Mouse (Mus musculus) ES-Bruce4 (cell line): ENCODE results near the gene Zswim4. TPM values are rescaled to one million over a fixed set of nuclear protein-coding genes. Genes with fewer than 3 reads are reported as not detected.

ENCODE experiments used
- H3K27ac ChIP-seq: 2 replicates; pipeline ENCODE4 v1.5.1; 2012; ENCODE audit warnings: low read length, inconsistent platforms; ENCODE audit not compliant: insufficient read depth
- H3K27me3 ChIP-seq: 2 replicates; pipeline ENCODE4 v1.6.1; 2012; ENCODE audit warnings: mild to moderate bottlenecking, low read length, inconsistent platforms; ENCODE audit not compliant: control insufficient read depth, poor library complexity, insufficient read depth, severe bottlenecking
- H3K36me3 ChIP-seq: 2 replicates; pipeline ENCODE4 v1.6.1; 2012; ENCODE audit warnings: inconsistent platforms, mild to moderate bottlenecking, low read length, moderate library complexity; ENCODE audit not compliant: control insufficient read depth, poor library complexity, insufficient read depth, severe bottlenecking
- H3K4me1 ChIP-seq: one replicate; pipeline ENCODE4 v1.8.1; 2011; ENCODE audit warnings: low read length; ENCODE audit not compliant: control insufficient read depth, insufficient read depth
- H3K4me3 ChIP-seq: 2 replicates; pipeline ENCODE4 v1.5.1; 2011; ENCODE audit warnings: low read depth, mild to moderate bottlenecking, low read length
- H3K9ac ChIP-seq: 2 replicates; pipeline ENCODE4 v1.6.1; 2012; ENCODE audit warnings: low read depth, mild to moderate bottlenecking, inconsistent platforms; ENCODE audit not compliant: poor library complexity, severe bottlenecking
- H3K9me3 ChIP-seq: replicated peaks from 2 replicates; pipeline ENCODE4 v1.6.1; 2012; ENCODE audit warnings: mild to moderate bottlenecking, low read length, inconsistent platforms; ENCODE audit not compliant: control insufficient read depth, poor library complexity, insufficient read depth, severe bottlenecking
- CTCF ChIP-seq: IDR thresholded peaks from one replicate; pipeline ENCODE4 v1.8.1; 2011; ENCODE audit warnings: low read depth, low read length
- EP300 ChIP-seq: IDR thresholded peaks from 2 replicates; pipeline ENCODE4 v1.6.1; 2011; ENCODE audit warnings: low read depth, low read length; ENCODE audit not compliant: insufficient read depth
- POLR2A ChIP-seq: IDR thresholded peaks from one replicate; pipeline ENCODE4 v1.8.1; 2011; ENCODE audit warnings: low read length; ENCODE audit not compliant: insufficient read depth
- polyA plus RNA-seq: library from polyadenylated mRNA; stranded (reverse); fragments of >200 nt; gene quantifications from 2 replicates; pipeline ENCODE4 v1.2.4, GENCODE M21; 2011; ENCODE audit warnings: low read depth; ENCODE audit not compliant: missing spikeins, insufficient read depth, insufficient read length

The Zswim4 gene
- polyA plus RNA-seq, 1 experiment, result 14.8 TPM

GRCm38 (mm10) chr8:84203975-84204772 is 32.7 kb downstream of the Zswim4 start:
- Histone ChIP-seq H3K27me3 (no peaks in the 10 kb centered on the region), H3K36me3 (peaks cover 11% of the 10 kb centered on the region), H3K27ac (peak overlapping the region; percentile 26), H3K4me3 (peak overlapping the region; percentile 64), H3K4me1 (no peaks in the 10 kb centered on the region), H3K9ac (peak overlapping the region; percentile 96), H3K9me3 (no peaks in the 10 kb centered on the region)
- TF ChIP-seq EP300, result no peak
- no peak for TF ChIP-seq CTCF
- TF ChIP-seq POLR2A, result no peak

DNA sequence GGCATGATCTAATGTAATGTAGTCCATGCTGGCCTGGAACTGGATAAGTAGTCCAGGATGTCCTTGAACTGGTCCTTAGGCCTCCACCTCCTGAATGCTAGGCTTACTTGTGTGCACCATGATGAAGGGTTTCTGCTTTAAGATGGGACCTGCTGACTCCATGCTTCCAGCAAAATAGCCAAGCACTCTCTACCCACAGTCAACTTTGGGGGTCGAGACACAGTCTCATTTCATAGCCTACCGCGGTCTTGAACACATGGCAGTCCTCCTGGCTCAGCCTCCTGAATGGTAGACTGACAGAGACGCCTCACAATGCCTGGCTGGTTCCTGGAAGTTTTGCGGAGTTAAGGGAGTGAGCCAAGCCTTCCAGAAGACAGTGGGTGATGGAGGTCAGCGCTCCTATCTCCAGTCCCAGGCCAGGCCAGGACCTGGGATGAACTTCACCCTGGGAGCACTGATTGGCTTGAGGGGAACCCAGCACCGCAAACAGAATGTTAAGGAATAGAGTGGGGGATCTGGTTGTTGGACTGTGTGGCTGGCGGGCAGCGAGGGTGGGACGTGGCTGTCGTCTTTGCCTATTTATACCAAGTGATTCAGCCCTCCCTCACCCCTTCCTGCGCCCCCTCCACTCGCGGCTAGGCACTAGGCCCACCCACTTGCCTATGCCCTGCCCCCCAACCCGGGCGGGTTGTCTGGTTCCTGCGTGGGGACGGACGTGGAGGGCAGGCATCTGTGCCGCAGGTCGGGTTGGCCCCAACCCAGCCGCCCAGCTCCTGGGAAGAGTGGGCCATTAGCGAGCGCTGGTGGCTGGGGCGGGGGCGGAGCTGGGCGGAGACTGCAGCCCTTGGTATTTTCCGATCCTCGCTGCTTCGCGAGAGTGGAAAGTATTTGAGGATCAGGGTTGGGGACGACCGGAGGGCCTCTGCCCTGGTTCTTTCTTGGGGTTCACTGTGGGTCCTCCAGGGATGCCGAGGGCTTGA is 33.6 kb downstream of the Zswim4 start:
- H3K27me3 ChIP-seq, result no peaks in the 10 kb centered on the region
- peak overlapping the region; percentile 26 for H3K27ac ChIP-seq
- H3K4me3 ChIP-seq, result peak overlapping the region; percentile 64
- no peaks in the 10 kb centered on the region for H3K9me3 ChIP-seq
- no peaks in the 10 kb centered on the region for H3K4me1 ChIP-seq
- H3K36me3 ChIP-seq, result peaks cover 3% of the 10 kb centered on the region; the same call in 1 of the 2 replicates
- TF ChIP-seq EP300 (no peak), CTCF (no peak), POLR2A (no peak)
- H3K9ac ChIP-seq, result peak overlapping the region; percentile 96

DNA sequence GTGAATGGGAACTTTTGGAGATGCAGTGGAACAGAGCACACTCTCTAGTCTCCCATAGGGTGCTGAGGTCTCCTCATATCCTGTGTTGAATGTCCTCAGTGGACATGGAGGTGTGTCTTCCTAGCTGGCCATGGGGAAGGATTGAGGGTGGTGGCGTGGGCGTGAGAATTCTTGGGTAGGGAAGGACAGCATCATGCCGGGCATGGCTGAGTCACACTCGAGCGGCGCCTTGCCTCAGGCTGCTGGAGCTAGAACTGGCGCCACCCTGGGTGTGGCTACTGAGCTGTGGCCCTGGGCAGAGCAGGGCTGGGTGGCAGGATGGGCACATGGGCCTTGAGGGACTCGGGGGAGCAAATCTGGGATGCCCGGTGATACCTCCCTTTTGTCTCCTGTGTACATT is 34.4 kb downstream of the Zswim4 start:
- H3K36me3 ChIP-seq, result peaks cover 3% of the 10 kb centered on the region; the same call in 1 of the 2 replicates
- no peak for TF ChIP-seq EP300
- no peak for TF ChIP-seq CTCF
- TF ChIP-seq POLR2A, result no peak
- H3K27me3 ChIP-seq, result no peaks in the 10 kb centered on the region
- H3K9me3 ChIP-seq, result no peaks in the 10 kb centered on the region
- H3K4me3 ChIP-seq, result peak overlapping the region; percentile 94
- no peak overlapping the region for H3K27ac ChIP-seq
- H3K9ac ChIP-seq, result peak overlapping the region; percentile 96
- no peaks in the 10 kb centered on the region for H3K4me1 ChIP-seq

DNA sequence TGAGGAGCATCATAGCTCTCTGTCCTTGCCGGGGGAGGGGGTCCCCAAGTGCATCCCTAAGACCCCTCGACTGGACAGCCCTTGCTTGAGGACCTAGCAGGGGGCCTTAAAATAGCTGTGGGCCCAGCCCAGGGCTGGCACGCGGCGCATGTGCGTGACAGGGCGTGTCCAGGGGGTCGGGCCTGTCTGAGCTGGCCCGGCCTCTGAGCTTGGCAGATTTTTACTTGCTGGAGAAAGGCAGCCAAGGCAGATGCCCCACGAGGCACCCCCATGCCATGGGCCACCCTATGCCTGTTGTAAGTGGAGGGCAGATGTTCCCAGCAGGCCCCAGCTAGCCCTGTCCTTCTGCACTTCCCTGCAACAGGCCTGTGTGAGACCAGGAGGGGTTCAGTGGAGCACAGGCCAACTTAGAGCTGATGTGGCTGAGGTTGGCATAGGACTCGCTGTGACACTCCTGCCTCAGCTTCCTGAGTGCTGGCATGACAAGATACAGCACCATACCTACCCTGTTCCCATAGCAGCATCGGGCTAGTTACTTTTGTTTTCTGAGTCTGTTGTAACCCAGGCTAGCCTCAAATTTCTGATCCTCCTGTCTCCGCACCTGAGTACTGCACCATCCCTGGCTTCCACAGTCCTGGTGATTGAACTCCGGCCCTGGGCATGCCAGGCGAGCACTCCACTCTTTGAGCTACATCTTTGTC is 35.2 kb downstream of the Zswim4 start:
- H3K27me3 ChIP-seq, result no peaks in the 10 kb centered on the region
- peak overlapping the region; percentile 96 for H3K9ac ChIP-seq
- H3K9me3 ChIP-seq, result no peaks in the 10 kb centered on the region
- H3K36me3 ChIP-seq, result peaks cover under 1% of the 10 kb centered on the region; the same call in 1 of the 2 replicates
- H3K27ac ChIP-seq, result no peak overlapping the region
- TF ChIP-seq POLR2A (no peak), EP300 (0 out of 2 replicates have a peak, but pooled peaks have one; percentile 3), CTCF (no peak)
- H3K4me3 ChIP-seq, result peak overlapping the region; percentile 94
- H3K4me1 ChIP-seq, result no peaks in the 10 kb centered on the region

DNA sequence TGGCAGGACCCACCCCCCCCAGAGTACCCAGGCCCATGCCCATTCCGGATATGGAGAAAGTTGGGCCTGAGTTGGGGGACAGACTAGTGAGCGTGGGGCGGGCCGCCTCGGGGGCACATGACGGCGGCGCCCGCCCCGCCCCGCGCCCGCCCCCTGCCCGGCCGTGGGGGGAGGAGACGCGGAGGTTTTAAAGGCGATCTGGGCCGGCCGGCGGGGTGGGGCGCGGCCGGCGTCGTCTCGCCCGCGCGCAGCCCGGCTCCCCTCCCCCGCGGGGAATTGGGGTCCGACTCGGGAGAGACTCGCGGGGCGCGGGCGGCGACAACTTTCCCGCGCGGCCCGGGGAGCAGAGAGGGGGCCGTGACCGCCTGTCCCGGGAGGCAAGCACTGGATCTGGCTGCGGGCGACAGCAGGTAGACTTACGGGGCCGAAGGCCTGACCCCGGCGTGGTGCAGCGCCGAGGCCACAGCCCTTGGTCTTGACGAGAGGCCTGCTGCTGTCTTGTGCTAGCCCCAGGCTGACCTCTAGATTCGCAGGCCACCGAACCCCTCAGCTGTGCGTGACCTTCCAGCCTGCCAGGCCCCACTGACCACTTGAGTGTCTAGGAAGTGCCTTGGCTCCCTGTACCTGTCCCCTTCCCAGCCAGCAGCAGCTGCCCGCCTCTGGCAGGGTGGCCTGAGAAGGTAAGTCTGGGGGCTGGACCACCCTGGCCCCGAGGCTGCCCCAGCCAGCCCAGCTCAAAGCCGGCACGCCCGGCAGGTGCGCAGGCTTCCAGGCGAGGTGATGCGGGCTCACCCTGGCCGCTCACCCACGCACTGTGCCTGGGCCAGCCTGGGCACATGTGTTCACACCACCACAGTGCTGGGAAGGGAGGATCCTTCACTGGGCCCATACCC is 36.0 kb downstream of the Zswim4 start:
- Histone ChIP-seq H3K9me3 (no peaks in the 10 kb centered on the region), H3K27me3 (no peaks in the 10 kb centered on the region), H3K36me3 (no peaks in the 10 kb centered on the region), H3K27ac (peak overlapping the region; percentile 21; the same call in 1 of the 2 replicates), H3K9ac (peak overlapping the region; percentile 96), H3K4me1 (no peaks in the 10 kb centered on the region), H3K4me3 (peak overlapping the region; percentile 94)
- TF ChIP-seq POLR2A (no peak), EP300 (no peak), CTCF (no peak)
